Mouse (Mus musculus) lung, postnatal 0 days (tissue): ENCODE results near the gene Slc28a3.
A peak's percentile ranks its signal among the peaks of the same experiment; 100 is the strongest.

Experiments used
- CTCF ChIP-seq: IDR thresholded peaks from 2 replicates; pipeline ENCODE4 v1.5.1; 2016; ENCODE audit warnings: antibody characterized with exemption, mild to moderate bottlenecking
- EP300 ChIP-seq: IDR thresholded peaks from 2 replicates; pipeline ENCODE4 v1.6.1; 2016; ENCODE audit warnings: antibody characterized with exemption, mild to moderate bottlenecking, control low read depth

DNA sequence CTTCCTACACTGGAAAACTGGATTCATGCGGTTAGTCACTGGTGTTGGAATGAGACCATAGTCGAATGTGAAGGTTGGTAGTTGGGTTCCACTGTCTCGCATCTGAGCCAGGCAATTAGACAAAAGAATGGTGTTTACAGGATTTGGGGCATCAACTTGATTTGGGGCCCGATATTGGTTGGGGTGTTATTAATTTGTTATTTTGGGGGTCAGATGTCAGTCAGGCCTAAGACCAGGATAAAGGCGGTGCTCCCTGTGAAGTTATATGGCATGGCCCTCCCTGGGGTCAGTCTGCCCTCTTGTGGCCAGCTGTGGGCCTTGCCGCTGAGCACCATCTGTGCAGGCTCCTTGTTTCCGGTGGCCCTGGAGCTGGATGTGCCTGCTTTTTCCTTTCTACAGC lies 67.6 kb downstream of the Slc28a3 start:
- peak; percentile 96 for TF ChIP-seq CTCF
- no peak for TF ChIP-seq EP300
